Mouse (Mus musculus): ENCODE data around the gene Pccb.

GRCm38 (mm10) chr9:101002841-101003240 lies 31.9 kb downstream of the Pccb start:
- TF ChIP-seq POLR2A (IDR thresholded peaks at IDR 0.05; ENCODE audit: low read depth, low read length) = no peak
- no peak for TF ChIP-seq CTCF (IDR thresholded peaks at IDR 0.05; ENCODE audit: borderline replicate concordance, insufficient read depth, low read length)

Measured in embryonic fibroblast, embryonic 13.5 days (primary cell).